Mouse (Mus musculus): Measurements from ENCODE around the gene Calm1. TPM values are rescaled to one million over a fixed set of nuclear protein-coding genes. Genes with fewer than 3 reads are reported as not detected.

The Calm1 gene
- polyA plus RNA-seq, 1 experiment, result 1,469 TPM

DNA sequence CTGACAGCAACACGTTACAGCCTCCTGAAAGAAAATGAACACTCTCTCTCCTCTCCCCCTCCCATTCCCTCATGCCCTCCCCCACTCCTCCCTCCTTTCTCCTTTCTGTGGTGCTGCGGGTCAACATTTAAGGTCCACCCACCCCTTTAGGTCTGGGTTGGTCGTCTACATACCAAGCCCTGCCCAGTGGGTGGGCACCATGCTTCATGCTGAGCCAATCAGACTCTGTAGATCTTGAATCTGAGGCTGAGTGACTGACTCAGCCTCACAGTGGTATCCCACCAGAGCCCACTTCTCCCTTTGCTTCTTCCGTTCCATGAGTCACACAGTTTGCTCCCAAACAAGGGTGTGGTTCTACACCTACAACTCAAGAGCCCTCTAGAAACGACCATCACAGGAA is 36.2 kb downstream of the Calm1 start:
- H3K4me1 ChIP-seq (ENCODE audit: control insufficient read depth, insufficient read depth, insufficient read length, low read length), result no peaks in the 10 kb centered on the region
- no peaks in the 10 kb centered on the region for H3K27me3 ChIP-seq (ENCODE audit: control insufficient read depth, insufficient read depth, low read length)
- no peak overlapping the region for H3K4me3 ChIP-seq (ENCODE audit: low read depth, low read length)
- no peak overlapping the region for H3K27ac ChIP-seq (ENCODE audit: insufficient read depth, low read depth, low read length)
- WGBS, result 35% methylated on average over 5 of the region's 5 CpGs
- no peaks in the 10 kb centered on the region for H3K36me3 ChIP-seq (ENCODE audit: control insufficient read depth, insufficient read depth, low read length)
- TF ChIP-seq POLR2A (IDR thresholded peaks at IDR 0.05; ENCODE audit: low read depth, low read length), result no peak
- TF ChIP-seq CTCF (IDR thresholded peaks at IDR 0.05; ENCODE audit: extremely low read depth, insufficient read length, insufficient replicate concordance, low read depth, low read length), result no peak

GRCm38 (mm10) chr12:100239404-100239803 is 40.2 kb downstream of the Calm1 start:
- H3K27ac ChIP-seq (ENCODE audit: insufficient read depth, low read depth, low read length), result no peak overlapping the region
- no peak for TF ChIP-seq POLR2A (IDR thresholded peaks at IDR 0.05; ENCODE audit: low read depth, low read length)
- no peak overlapping the region for H3K4me3 ChIP-seq (ENCODE audit: low read depth, low read length)
- H3K36me3 ChIP-seq (ENCODE audit: control insufficient read depth, insufficient read depth, low read length), result no peaks in the 10 kb centered on the region
- no peaks in the 10 kb centered on the region for H3K4me1 ChIP-seq (ENCODE audit: control insufficient read depth, insufficient read depth, insufficient read length, low read length)
- WGBS, result 81% methylated on average over 7 of the region's 7 CpGs
- no peaks in the 10 kb centered on the region for H3K27me3 ChIP-seq (ENCODE audit: control insufficient read depth, insufficient read depth, low read length)

DNA sequence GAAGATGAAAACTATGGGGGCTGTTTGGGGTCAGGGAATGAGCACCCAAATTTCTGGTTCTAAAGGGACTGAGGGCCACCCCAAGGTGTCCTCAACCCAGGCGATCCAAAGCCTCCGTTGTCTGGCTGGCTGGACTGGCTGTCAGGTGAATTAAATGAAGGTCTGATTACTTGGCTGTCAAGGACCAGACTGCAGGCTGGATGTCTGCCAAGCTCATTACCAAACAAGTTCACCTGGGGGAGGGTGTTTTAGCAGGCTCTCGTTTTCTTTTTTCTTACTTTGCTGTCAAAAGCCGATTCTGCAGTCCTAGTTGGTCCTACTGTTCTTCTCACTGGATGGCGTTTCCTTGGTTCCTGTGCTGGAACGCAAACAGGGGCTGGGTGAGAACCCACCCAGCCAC is 40.6 kb downstream of the Calm1 start:
- Histone ChIP-seq H3K27ac (ENCODE audit: insufficient read depth, low read depth, low read length) (no peak overlapping the region), H3K27me3 (ENCODE audit: control insufficient read depth, insufficient read depth, low read length) (no peaks in the 10 kb centered on the region), H3K4me3 (ENCODE audit: low read depth, low read length) (no peak overlapping the region), H3K4me1 (ENCODE audit: control insufficient read depth, insufficient read depth, insufficient read length, low read length) (no peaks in the 10 kb centered on the region), H3K36me3 (ENCODE audit: control insufficient read depth, insufficient read depth, low read length) (no peaks in the 10 kb centered on the region)
- TF ChIP-seq CTCF (IDR thresholded peaks at IDR 0.05; ENCODE audit: extremely low read depth, insufficient read length, insufficient replicate concordance, low read depth, low read length) (no peak), POLR2A (IDR thresholded peaks at IDR 0.05; ENCODE audit: low read depth, low read length) (no peak)
- WGBS, result 36% methylated on average over 6 of the region's 6 CpGs

DNA sequence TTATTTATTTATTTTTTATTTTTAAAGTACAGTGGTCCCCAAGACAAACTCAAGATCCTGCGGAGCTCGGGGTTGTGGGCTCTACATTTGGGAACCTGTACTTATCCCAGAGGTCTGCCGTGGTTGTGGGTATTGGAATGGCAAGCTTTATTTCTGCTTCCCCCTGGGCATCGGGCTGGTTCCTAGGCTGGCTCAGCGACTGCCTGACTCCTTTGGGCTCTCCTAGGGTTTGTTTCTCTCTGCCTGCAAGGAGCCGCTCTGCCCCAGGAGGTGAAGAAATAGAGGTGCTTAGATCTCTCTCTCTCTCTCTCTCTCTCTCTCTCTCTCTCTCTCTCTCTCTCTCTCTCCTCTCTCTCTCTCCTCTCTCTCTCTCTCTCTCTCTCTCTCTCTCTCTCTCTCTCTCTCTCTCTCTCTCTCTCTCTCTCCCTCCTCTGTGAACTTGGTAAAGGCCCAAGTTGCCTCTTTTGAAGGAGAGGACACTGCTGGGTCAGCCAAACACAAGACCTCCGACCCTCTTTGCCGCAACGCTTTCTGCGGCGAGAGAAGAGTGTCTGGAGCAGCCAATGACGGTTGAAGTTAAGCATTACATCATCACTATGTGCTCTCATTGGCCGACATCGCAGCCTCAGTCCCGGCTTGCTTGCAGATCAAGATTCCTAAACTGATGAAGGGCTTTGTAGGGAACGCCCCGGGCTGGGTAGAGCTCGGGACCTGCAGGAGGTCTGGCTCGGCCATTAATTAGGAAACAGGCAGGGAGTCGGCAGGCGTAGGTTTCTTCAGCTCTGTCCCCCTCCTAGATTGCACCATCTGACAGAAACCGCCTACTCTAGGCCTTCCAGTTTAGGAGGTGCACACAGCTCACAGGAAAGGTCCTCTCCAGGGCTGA is 42.9 kb downstream of the Calm1 start:
- TF ChIP-seq POLR2A (IDR thresholded peaks at IDR 0.05; ENCODE audit: low read depth, low read length) (no peak), CTCF (IDR thresholded peaks at IDR 0.05; ENCODE audit: extremely low read depth, insufficient read length, insufficient replicate concordance, low read depth, low read length) (no peak)
- Histone ChIP-seq H3K4me3 (ENCODE audit: low read depth, low read length) (no peak overlapping the region), H3K4me1 (ENCODE audit: control insufficient read depth, insufficient read depth, insufficient read length, low read length) (no peaks in the 10 kb centered on the region), H3K27me3 (ENCODE audit: control insufficient read depth, insufficient read depth, low read length) (no peaks in the 10 kb centered on the region), H3K27ac (ENCODE audit: insufficient read depth, low read depth, low read length) (no peak overlapping the region), H3K36me3 (ENCODE audit: control insufficient read depth, insufficient read depth, low read length) (no peaks in the 10 kb centered on the region)
- 29% methylated on average over 22 of the region's 22 CpGs for WGBS

GRCm38 (mm10) chr12:100244580-100244979 is 45.3 kb downstream of the Calm1 start:
- H3K4me3 ChIP-seq (ENCODE audit: low read depth, low read length), result no peak overlapping the region
- H3K4me1 ChIP-seq (ENCODE audit: control insufficient read depth, insufficient read depth, insufficient read length, low read length), result no peaks in the 10 kb centered on the region
- H3K36me3 ChIP-seq (ENCODE audit: control insufficient read depth, insufficient read depth, low read length), result no peaks in the 10 kb centered on the region
- no peaks in the 10 kb centered on the region for H3K27me3 ChIP-seq (ENCODE audit: control insufficient read depth, insufficient read depth, low read length)
- H3K27ac ChIP-seq (ENCODE audit: insufficient read depth, low read depth, low read length), result no peak overlapping the region
- 71% methylated on average over 5 of the region's 5 CpGs for WGBS
- TF ChIP-seq POLR2A (IDR thresholded peaks at IDR 0.05; ENCODE audit: low read depth, low read length) (no peak), CTCF (IDR thresholded peaks at IDR 0.05; ENCODE audit: extremely low read depth, insufficient read length, insufficient replicate concordance, low read depth, low read length) (no peak)

GRCm38 (mm10) chr12:100249170-100249569 is 49.9 kb downstream of the Calm1 start:
- H3K36me3 ChIP-seq (ENCODE audit: control insufficient read depth, insufficient read depth, low read length), result no peaks in the 10 kb centered on the region
- no peak for TF ChIP-seq CTCF (IDR thresholded peaks at IDR 0.05; ENCODE audit: extremely low read depth, insufficient read length, insufficient replicate concordance, low read depth, low read length)
- TF ChIP-seq POLR2A (IDR thresholded peaks at IDR 0.05; ENCODE audit: low read depth, low read length), result no peak
- no peaks in the 10 kb centered on the region for H3K4me1 ChIP-seq (ENCODE audit: control insufficient read depth, insufficient read depth, insufficient read length, low read length)
- H3K27ac ChIP-seq (ENCODE audit: insufficient read depth, low read depth, low read length), result no peak overlapping the region
- H3K27me3 ChIP-seq (ENCODE audit: control insufficient read depth, insufficient read depth, low read length), result no peaks in the 10 kb centered on the region
- 78% methylated on average over 7 of the region's 7 CpGs for WGBS
- no peak overlapping the region for H3K4me3 ChIP-seq (ENCODE audit: low read depth, low read length)

DNA sequence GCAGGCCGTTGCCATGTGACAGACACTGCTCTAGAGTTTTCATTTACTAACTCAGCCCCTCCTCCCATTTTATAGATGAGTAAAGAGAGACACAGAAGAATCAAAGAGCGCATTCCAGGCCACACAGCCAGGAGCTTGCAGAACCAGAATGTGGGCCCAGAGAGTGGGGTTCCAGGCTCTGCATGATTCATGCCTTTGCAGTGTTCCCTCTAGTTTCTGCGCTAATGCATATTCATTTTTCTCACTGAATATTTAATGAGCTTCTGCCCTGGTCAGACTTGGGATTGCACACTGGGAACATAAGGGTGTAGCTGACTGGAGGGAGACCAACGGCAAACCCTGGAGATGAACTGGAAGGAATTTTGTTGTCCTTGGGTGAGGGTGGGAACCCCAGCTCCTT is 55.2 kb downstream of the Calm1 start:
- Histone ChIP-seq H3K4me3 (ENCODE audit: low read depth, low read length) (no peak overlapping the region), H3K4me1 (ENCODE audit: control insufficient read depth, insufficient read depth, insufficient read length, low read length) (no peaks in the 10 kb centered on the region), H3K27ac (ENCODE audit: insufficient read depth, low read depth, low read length) (no peak overlapping the region), H3K27me3 (ENCODE audit: control insufficient read depth, insufficient read depth, low read length) (no peaks in the 10 kb centered on the region), H3K36me3 (ENCODE audit: control insufficient read depth, insufficient read depth, low read length) (no peaks in the 10 kb centered on the region)
- no peak for TF ChIP-seq POLR2A (IDR thresholded peaks at IDR 0.05; ENCODE audit: low read depth, low read length)
- no peak for TF ChIP-seq CTCF (IDR thresholded peaks at IDR 0.05; ENCODE audit: extremely low read depth, insufficient read length, insufficient replicate concordance, low read depth, low read length)
- WGBS, result 90% methylated on average over 4 of the region's 4 CpGs
